Mouse (Mus musculus): ENCODE results near the gene Zbtb32. TPM values are rescaled to one million over a fixed set of nuclear protein-coding genes. Genes with fewer than 3 reads are reported as not detected.

Gene Zbtb32
- polyA plus RNA-seq, 1 experiment from 2014 or later, result 0.34 TPM

DNA sequence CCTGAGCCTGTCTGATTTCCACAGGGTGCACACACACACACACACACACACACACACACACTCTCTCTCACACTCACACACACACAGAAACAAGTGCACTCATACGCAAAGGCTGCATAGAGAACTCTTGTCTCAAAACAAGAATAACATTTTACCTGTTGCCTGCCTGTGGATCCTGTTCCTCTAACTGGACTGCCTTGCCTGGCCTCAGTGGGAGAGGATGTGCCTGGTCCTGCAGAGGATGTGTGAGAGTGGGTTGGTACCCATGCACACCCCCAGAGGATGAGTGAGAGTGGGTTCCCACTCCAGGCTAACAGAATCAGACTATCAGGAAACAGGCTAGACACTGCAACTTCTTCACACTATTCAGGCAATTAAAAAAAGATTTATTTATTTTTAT is 48.1 kb downstream of the Zbtb32 start:
- 97% methylated on average over 1 of the region's 1 CpGs for WGBS
- DNase-seq (no peak), ATAC-seq (ENCODE audit: low FRiP score, low TSS enrichment) (no peak)
- Histone ChIP-seq H3K4me3 (replicated peaks; ENCODE audit: low read depth, low read length) (no peak overlapping the region), H3K4me2 (ENCODE audit: low read length) (no peak overlapping the region), H3K36me3 (ENCODE audit: control insufficient read depth, insufficient read depth, low read length) (peaks cover 28% of the 10 kb centered on the region), H3K9ac (replicated peaks; ENCODE audit: low read length) (no peak overlapping the region), H3K4me1 (ENCODE audit: control insufficient read depth, insufficient read depth, low read length) (peaks cover 10% of the 10 kb centered on the region), H3K9me3 (ENCODE audit: control insufficient read depth, low read length) (no peaks in the 10 kb centered on the region), H3K27ac (replicated peaks; ENCODE audit: low read depth, low read length) (no peak overlapping the region), H3K27me3 (ENCODE audit: control insufficient read depth, insufficient read depth, low read length) (no peaks in the 10 kb centered on the region)

GRCm38 (mm10) chr7:30549880-30550279 is 48.8 kb downstream of the Zbtb32 start:
- Histone ChIP-seq H3K27me3 (ENCODE audit: control insufficient read depth, insufficient read depth, low read length) (no peaks in the 10 kb centered on the region), H3K4me1 (ENCODE audit: control insufficient read depth, insufficient read depth, low read length) (peaks cover 10% of the 10 kb centered on the region), H3K9me3 (ENCODE audit: control insufficient read depth, low read length) (no peaks in the 10 kb centered on the region), H3K4me3 (replicated peaks; ENCODE audit: low read depth, low read length) (no peak overlapping the region), H3K9ac (replicated peaks; ENCODE audit: low read length) (no peak overlapping the region), H3K4me2 (ENCODE audit: low read length) (no peak overlapping the region), H3K27ac (replicated peaks; ENCODE audit: low read depth, low read length) (no peak overlapping the region), H3K36me3 (ENCODE audit: control insufficient read depth, insufficient read depth, low read length) (peaks cover 21% of the 10 kb centered on the region)
- no peak for DNase-seq
- ATAC-seq (ENCODE audit: low FRiP score, low TSS enrichment), result no peak
- 94% methylated on average over 2 of the region's 2 CpGs for WGBS

GRCm38 (mm10) chr7:30544327-30544726 is 54.4 kb downstream of the Zbtb32 start:
- Histone ChIP-seq H3K27me3 (ENCODE audit: control insufficient read depth, insufficient read depth, low read length) (no peaks in the 10 kb centered on the region), H3K9me3 (ENCODE audit: control insufficient read depth, low read length) (no peaks in the 10 kb centered on the region), H3K4me2 (ENCODE audit: low read length) (no peak overlapping the region), H3K4me3 (replicated peaks; ENCODE audit: low read depth, low read length) (no peak overlapping the region), H3K36me3 (ENCODE audit: control insufficient read depth, insufficient read depth, low read length) (peaks cover 27% of the 10 kb centered on the region), H3K4me1 (ENCODE audit: control insufficient read depth, insufficient read depth, low read length) (no peaks in the 10 kb centered on the region), H3K9ac (replicated peaks; ENCODE audit: low read length) (no peak overlapping the region), H3K27ac (replicated peaks; ENCODE audit: low read depth, low read length) (no peak overlapping the region)
- 89% methylated on average over 2 of the region's 2 CpGs for WGBS
- DNase-seq (no peak), ATAC-seq (ENCODE audit: low FRiP score, low TSS enrichment) (no peak)

- Histone ChIP-seq H3K27me3 (ENCODE audit: control insufficient read depth, insufficient read depth, low read length) (no peaks in the 10 kb centered on the region), H3K9ac (replicated peaks; ENCODE audit: low read length) (no peak overlapping the region), H3K4me3 (replicated peaks; ENCODE audit: low read depth, low read length) (no peak overlapping the region), H3K9me3 (ENCODE audit: control insufficient read depth, low read length) (no peaks in the 10 kb centered on the region), H3K27ac (replicated peaks; ENCODE audit: low read depth, low read length) (no peak overlapping the region), H3K36me3 (ENCODE audit: control insufficient read depth, insufficient read depth, low read length) (peaks cover 18% of the 10 kb centered on the region), H3K4me2 (ENCODE audit: low read length) (no peak overlapping the region), H3K4me1 (ENCODE audit: control insufficient read depth, insufficient read depth, low read length) (peaks cover 5% of the 10 kb centered on the region)
- DNase-seq (no peak), ATAC-seq (ENCODE audit: low FRiP score, low TSS enrichment) (no peak)
- WGBS, result 91% methylated on average over 7 of the region's 7 CpGs
Observed at GRCm38 (mm10) chr7:30540572-30540971, 58.1 kb downstream of the Zbtb32 start.

Small RNAs within 50 kb of the gene (microRNA-seq; reads per million reads assigned to microRNA genes)
- gene Gm38670 (0.44 reads per million), gene Mir3569 (0.59 reads per million)

Other genes starting within 250 kb of the Zbtb32 start
- gene Lrfn3, start 236.1 kb downstream of the Zbtb32 start, polyA plus RNA-seq (2014; fragmentation: Nextera tagmentation; extraction: Ambion mirVana), result 13.9 and 16.3 TPM in 2 replicates
- 11.4 and 29.7 TPM in 2 replicates for gene Tyrobp, start 185.1 kb downstream of the Zbtb32 start, polyA plus RNA-seq (2014; fragmentation: Nextera tagmentation; extraction: Ambion mirVana)
- gene Hcst, start 179.1 kb downstream of the Zbtb32 start, polyA plus RNA-seq (2014; fragmentation: Nextera tagmentation; extraction: Ambion mirVana), result 0.58 TPM in 1 of 2 replicates, not detected in the other
- 1.4 and 2.3 TPM in 2 replicates for gene Nfkbid, start 177.2 kb downstream of the Zbtb32 start, polyA plus RNA-seq (2014; fragmentation: Nextera tagmentation; extraction: Ambion mirVana)
- gene Aplp1, start 153.4 kb downstream of the Zbtb32 start, polyA plus RNA-seq (2014; fragmentation: Nextera tagmentation; extraction: Ambion mirVana), result 662 and 710 TPM in 2 replicates
- 5.0 and 5.7 TPM in 2 replicates for gene Kirrel2, start 141.2 kb downstream of the Zbtb32 start, polyA plus RNA-seq (2014; fragmentation: Nextera tagmentation; extraction: Ambion mirVana)
- 0.74 and 1.4 TPM in 2 replicates for gene Nphs1, start 140.6 kb downstream of the Zbtb32 start, polyA plus RNA-seq (2014; fragmentation: Nextera tagmentation; extraction: Ambion mirVana)
- gene Prodh2, start 105.3 kb downstream of the Zbtb32 start, polyA plus RNA-seq (2014; fragmentation: Nextera tagmentation; extraction: Ambion mirVana), result not detected in 2 replicates
- gene Arhgap33, start 63.8 kb downstream of the Zbtb32 start, polyA plus RNA-seq (2014; fragmentation: Nextera tagmentation; extraction: Ambion mirVana), result 101 and 129 TPM in 2 replicates
- 6.3 and 7.4 TPM in 2 replicates for gene Hspb6, start 46.7 kb downstream of the Zbtb32 start, polyA plus RNA-seq (2014; fragmentation: Nextera tagmentation; extraction: Ambion mirVana)
- gene Proser3, start 46.6 kb downstream of the Zbtb32 start, polyA plus RNA-seq (2014; fragmentation: Nextera tagmentation; extraction: Ambion mirVana), result 7.4 and 10.9 TPM in 2 replicates
- gene Lin37, start 39.1 kb downstream of the Zbtb32 start, polyA plus RNA-seq (2014; fragmentation: Nextera tagmentation; extraction: Ambion mirVana), result 49.9 and 59.1 TPM in 2 replicates
- gene U2af1l4, start 35.6 kb downstream of the Zbtb32 start, polyA plus RNA-seq (2014; fragmentation: Nextera tagmentation; extraction: Ambion mirVana), result 103 and 104 TPM in 2 replicates
- gene Gm49396, start 35.6 kb downstream of the Zbtb32 start, polyA plus RNA-seq (2014; fragmentation: Nextera tagmentation; extraction: Ambion mirVana), result 8.2 and 11.8 TPM in 2 replicates
- 99.1 and 135 TPM in 2 replicates for gene Psenen, start 35.3 kb downstream of the Zbtb32 start, polyA plus RNA-seq (2014; fragmentation: Nextera tagmentation; extraction: Ambion mirVana)
- gene Igflr1, start 33.5 kb downstream of the Zbtb32 start, polyA plus RNA-seq (2014; fragmentation: Nextera tagmentation; extraction: Ambion mirVana), result 2.8 and 5.8 TPM in 2 replicates
- gene Kmt2b, start 10.2 kb downstream of the Zbtb32 start, polyA plus RNA-seq (2014; fragmentation: Nextera tagmentation; extraction: Ambion mirVana), result 13.1 and 15.4 TPM in 2 replicates
- gene Upk1a, start 13.9 kb upstream of the Zbtb32 start, polyA plus RNA-seq (2014; fragmentation: Nextera tagmentation; extraction: Ambion mirVana), result 0.15 and 0.20 TPM in 2 replicates
- 999 and 1,303 TPM in 2 replicates for gene Cox6b1, start 27.2 kb upstream of the Zbtb32 start, polyA plus RNA-seq (2014; fragmentation: Nextera tagmentation; extraction: Ambion mirVana)
- gene Etv2, start 36.9 kb upstream of the Zbtb32 start, polyA plus RNA-seq (2014; fragmentation: Nextera tagmentation; extraction: Ambion mirVana), result not detected in 2 replicates
- gene Rbm42, start 51.4 kb upstream of the Zbtb32 start, polyA plus RNA-seq (2014; fragmentation: Nextera tagmentation; extraction: Ambion mirVana), result 126 and 144 TPM in 2 replicates
- 21.6 and 22.8 TPM in 2 replicates for gene Haus5, start 66.1 kb upstream of the Zbtb32 start, polyA plus RNA-seq (2014; fragmentation: Nextera tagmentation; extraction: Ambion mirVana)
- gene Pmis2, start 72.7 kb upstream of the Zbtb32 start, polyA plus RNA-seq (2014; fragmentation: Nextera tagmentation; extraction: Ambion mirVana), result not detected in 2 replicates
- not detected in 2 replicates for gene 2200002J24Rik, start 100.0 kb upstream of the Zbtb32 start, polyA plus RNA-seq (2014; fragmentation: Nextera tagmentation; extraction: Ambion mirVana)
- gene Atp4a, start 113.3 kb upstream of the Zbtb32 start, polyA plus RNA-seq (2014; fragmentation: Nextera tagmentation; extraction: Ambion mirVana), result 0.53 and 1.1 TPM in 2 replicates
- 238 and 290 TPM in 2 replicates for gene Tmem147, start 130.6 kb upstream of the Zbtb32 start, polyA plus RNA-seq (2014; fragmentation: Nextera tagmentation; extraction: Ambion mirVana)
- 0.83 and 1.2 TPM in 2 replicates for gene Gapdhs, start 144.8 kb upstream of the Zbtb32 start, polyA plus RNA-seq (2014; fragmentation: Nextera tagmentation; extraction: Ambion mirVana)
- gene Sbsn, start 152.6 kb upstream of the Zbtb32 start, polyA plus RNA-seq (2014; fragmentation: Nextera tagmentation; extraction: Ambion mirVana), result 0.82 and 3.8 TPM in 2 replicates
- 0.78 and 0.87 TPM in 2 replicates for gene Dmkn, start 164.8 kb upstream of the Zbtb32 start, polyA plus RNA-seq (2014; fragmentation: Nextera tagmentation; extraction: Ambion mirVana)
- gene Krtdap, start 189.0 kb upstream of the Zbtb32 start, polyA plus RNA-seq (2014; fragmentation: Nextera tagmentation; extraction: Ambion mirVana), result not detected in 2 replicates
- gene Ffar2, start 224.9 kb upstream of the Zbtb32 start, polyA plus RNA-seq (2014; fragmentation: Nextera tagmentation; extraction: Ambion mirVana), result 0.11 TPM in 1 of 2 replicates, not detected in the other

All from midbrain, embryonic 14.5 days (tissue).